ENCODE assay signal across 1 mouse cellular context in the genomic region with DNA sequence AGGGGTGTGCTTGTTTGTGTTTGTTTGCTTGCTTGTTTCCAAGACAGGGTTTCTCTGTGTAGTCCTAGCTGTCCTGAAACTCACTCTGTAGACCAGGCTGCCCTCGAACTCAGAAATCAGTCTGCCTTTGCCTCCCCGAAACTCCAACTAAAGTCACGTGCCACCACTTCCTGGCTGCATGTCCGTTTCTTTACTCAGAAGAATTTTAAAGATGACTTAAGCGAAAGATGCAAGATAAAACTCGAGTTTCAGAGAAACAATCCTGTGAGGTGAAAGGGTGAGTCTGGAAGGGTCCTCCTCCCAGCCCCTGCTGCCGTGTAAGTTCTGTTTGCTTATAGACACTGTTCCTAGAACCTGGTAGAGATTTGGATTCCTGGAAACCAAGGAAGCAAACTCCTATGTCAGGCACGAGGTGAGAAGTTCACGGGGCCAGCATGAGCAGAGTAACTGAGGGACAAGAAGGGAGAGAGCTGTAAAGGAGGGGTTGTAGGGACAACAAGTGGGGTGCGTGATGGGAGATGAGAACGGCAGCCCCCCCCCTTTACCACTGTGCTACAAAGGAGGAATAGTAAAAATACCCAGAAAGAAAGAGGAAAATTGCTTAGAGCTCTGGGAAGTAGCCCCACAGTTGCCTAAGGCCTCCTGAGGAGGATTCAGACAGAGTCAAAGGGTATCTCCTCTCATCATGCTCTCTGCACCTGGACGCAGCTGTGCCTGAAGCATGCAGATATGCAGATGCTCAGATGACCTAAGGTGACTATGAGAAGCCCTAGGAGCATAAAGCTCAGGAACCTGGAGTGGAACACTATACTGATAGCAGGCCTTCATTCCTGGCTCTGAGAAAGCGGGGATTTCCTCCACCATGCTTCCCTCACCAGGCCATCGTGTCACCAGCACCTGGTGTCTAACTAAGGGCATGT.
TF ChIP-seq lines count a peak whose summit lies in the region.

No protein-coding gene starts in this region.

TF ChIP-seq in CH12.LX, 34 proteins besides CTCF, POLR2A, EP300 and RAD21:
- TF ChIP-seq BHLHE40 (IDR thresholded peaks at IDR 0.05; ENCODE audit: low read depth, low read length) (peak; percentile 47), RCOR1 (conservative IDR thresholded peaks at IDR 0.05; ENCODE audit: low read depth, low read length) (no peak), TCF12 (IDR thresholded peaks at IDR 0.05; ENCODE audit: low read depth, low read length) (no peak)
